Mouse (Mus musculus) midbrain, embryonic 11.5 days (tissue): Measurements from ENCODE around the gene Tmem88. TPM values are rescaled to one million over a fixed set of nuclear protein-coding genes. Genes with fewer than 3 reads are reported as not detected.
A peak's percentile ranks its signal among the peaks of the same experiment; 100 is the strongest.

Experiments
- ATAC-seq: fragments of 200-750 bp; cut with Nextera tagmentation; 2 replicates; pipeline ENCODE4 v1.8.0; 2017; ENCODE audit warnings: moderate TSS enrichment, moderate library complexity; ENCODE audit not compliant: low FRiP score
- DNase-seq: peaks from one replicate; pipeline ENCODE4 v3.0.0; 2015; ENCODE audit warnings: low spot score; ENCODE audit errors: missing footprints
- H3K27ac ChIP-seq: fragments of 300-500 bp; sonication (generic); 2 replicates; pipeline ENCODE4 v1.5.1; 2014; ENCODE audit warnings: low read depth, low read length
- H3K27me3 ChIP-seq: fragments of 300-500 bp; sonication (generic); 2 replicates; pipeline ENCODE4 v1.6.1; 2014; ENCODE audit warnings: mild to moderate bottlenecking, low read length, moderate library complexity, mixed read lengths; ENCODE audit not compliant: control insufficient read depth, insufficient read depth
- H3K36me3 ChIP-seq: fragments of 300-500 bp; sonication (generic); 2 replicates; pipeline ENCODE4 v1.6.1; 2014; ENCODE audit warnings: mild to moderate bottlenecking, low read length, moderate library complexity, mixed read lengths; ENCODE audit not compliant: control insufficient read depth, insufficient read depth
- H3K4me1 ChIP-seq: fragments of 300-500 bp; sonication (generic); 2 replicates; pipeline ENCODE4 v1.6.1; 2014; ENCODE audit warnings: low read length; ENCODE audit not compliant: control insufficient read depth, insufficient read depth
- H3K4me2 ChIP-seq: fragments of 300-500 bp; sonication (generic); 2 replicates; pipeline ENCODE4 v1.6.1; 2014; ENCODE audit warnings: mild to moderate bottlenecking, moderate library complexity
- H3K4me3 ChIP-seq: fragments of 300-500 bp; sonication (generic); 2 replicates; pipeline ENCODE4 v1.5.1; 2014; ENCODE audit warnings: low read depth, low read length
- H3K9ac ChIP-seq: fragments of 300-500 bp; sonication (generic); 2 replicates; pipeline ENCODE4 v1.6.1; 2014; ENCODE audit warnings: low read length
- H3K9me3 ChIP-seq: fragments of 300-500 bp; sonication (generic); 2 replicates; pipeline ENCODE4 v1.6.1; 2016; ENCODE audit warnings: low read length; ENCODE audit not compliant: control insufficient read depth
- WGBS: fragments of 180-500 bp; shearing (Covaris S2); extraction: QIAGEN DNeasy Blood & Tissue Kit; methylation state at CpG from one replicate; pipeline ENCODE4 v1.1.7; 2014; 5-methylcytosine and 5-hydroxymethylcytosine counted together
- polyA plus RNA-seq: library from polyadenylated mRNA; unstranded; fragments of >200 nt; fragmentation: Nextera tagmentation; extraction: Ambion mirVana; gene quantifications from 2 replicates; pipeline ENCODE4 v1.2.1, GENCODE M21; 2014

Tmem88 gene
- polyA plus RNA-seq, 1 experiment from 2014 or later: 13.1 TPM

GRCm38 (mm10) chr11:69364910-69365309, 33.1 kb downstream of the Tmem88 start:
- Histone ChIP-seq H3K27ac (peak overlapping the region; percentile 99; the same call in 1 of the 2 replicates), H3K36me3 (peaks cover 11% of the 10 kb centered on the region), H3K27me3 (no peaks in the 10 kb centered on the region), H3K4me2 (peak overlapping the region; percentile 94), H3K9ac (peak overlapping the region; percentile 50), H3K4me1 (peaks cover 35% of the 10 kb centered on the region), H3K4me3 (no peak overlapping the region), H3K9me3 (no peaks in the 10 kb centered on the region)
- ATAC-seq (no peak), DNase-seq (peak; percentile 90)
- WGBS: 2% methylated on average over 6 of the region's 6 CpGs

GRCm38 (mm10) chr11:69364376-69364775, 33.7 kb downstream of the Tmem88 start:
- Histone ChIP-seq H3K9me3 (no peaks in the 10 kb centered on the region), H3K27ac (no peak overlapping the region), H3K27me3 (no peaks in the 10 kb centered on the region), H3K4me2 (no peak overlapping the region), H3K4me1 (peaks cover 31% of the 10 kb centered on the region), H3K4me3 (no peak overlapping the region), H3K36me3 (peaks cover 13% of the 10 kb centered on the region), H3K9ac (no peak overlapping the region)
- DNase-seq (no peak), ATAC-seq (no peak)
- 53% methylated on average over 8 of the region's 8 CpGs for WGBS

- Histone ChIP-seq H3K36me3 (peaks cover 22% of the 10 kb centered on the region), H3K4me3 (no peak overlapping the region), H3K27me3 (no peaks in the 10 kb centered on the region), H3K9me3 (no peaks in the 10 kb centered on the region), H3K9ac (no peak overlapping the region), H3K27ac (no peak overlapping the region), H3K4me1 (peaks cover 25% of the 10 kb centered on the region), H3K4me2 (no peak overlapping the region)
- ATAC-seq: no peak
- DNase-seq: no peak
- WGBS: 80% methylated on average over 2 of the region's 2 CpGs
Measured at GRCm38 (mm10) chr11:69362479-69362878, 35.6 kb downstream of the Tmem88 start.

- Histone ChIP-seq H3K4me2 (no peak overlapping the region), H3K4me3 (no peak overlapping the region), H3K4me1 (peaks cover 23% of the 10 kb centered on the region), H3K9me3 (no peaks in the 10 kb centered on the region), H3K27ac (no peak overlapping the region), H3K27me3 (no peaks in the 10 kb centered on the region), H3K36me3 (peaks cover 24% of the 10 kb centered on the region), H3K9ac (no peak overlapping the region)
- WGBS: 78% methylated on average over 7 of the region's 7 CpGs
- DNase-seq (no peak), ATAC-seq (no peak)
Measured at GRCm38 (mm10) chr11:69362021-69362420, 36.0 kb downstream of the Tmem88 start.

- no peak for DNase-seq
- WGBS: 95% methylated on average over 12 of the region's 12 CpGs
Measured at GRCm38 (mm10) chr11:69357690-69358089, 40.3 kb downstream of the Tmem88 start.

GRCm38 (mm10) chr11:69356544-69356943, 41.5 kb downstream of the Tmem88 start:
- no peak overlapping the region for H3K9ac ChIP-seq
- ATAC-seq (no peak), DNase-seq (no peak)
- WGBS: 87% methylated on average over 5 of the region's 5 CpGs
- peaks cover 46% of the 10 kb centered on the region for H3K36me3 ChIP-seq
- H3K27me3 ChIP-seq: no peaks in the 10 kb centered on the region
- H3K4me3 ChIP-seq: no peak overlapping the region
- H3K4me2 ChIP-seq: no peak overlapping the region
- no peaks in the 10 kb centered on the region for H3K9me3 ChIP-seq
- no peaks in the 10 kb centered on the region for H3K4me1 ChIP-seq
- H3K27ac ChIP-seq: no peak overlapping the region

More at GRCm38 (mm10) chr11:69357690-69358089, 40.3 kb downstream of the Tmem88 start:
- H3K4me3 ChIP-seq: no peak overlapping the region
- H3K4me2 ChIP-seq: no peak overlapping the region
- no peak overlapping the region for H3K27ac ChIP-seq
- H3K36me3 ChIP-seq: peaks cover 39% of the 10 kb centered on the region
- no peak for ATAC-seq
- H3K9me3 ChIP-seq: no peaks in the 10 kb centered on the region
- H3K27me3 ChIP-seq: no peaks in the 10 kb centered on the region
- no peak overlapping the region for H3K9ac ChIP-seq
- H3K4me1 ChIP-seq: no peaks in the 10 kb centered on the region

Other genes with a start within 250 kb of the Tmem88 start
- gene Alox12b, start 241.2 kb downstream of the Tmem88 start, polyA plus RNA-seq: not detected in 2 replicates
- 0.11 TPM in 1 of 2 replicates, not detected in the other for gene Alox8, start 200.4 kb downstream of the Tmem88 start, polyA plus RNA-seq
- gene Gucy2e, start 161.2 kb downstream of the Tmem88 start, polyA plus RNA-seq: 0.04 TPM in 1 of 2 replicates, not detected in the other
- gene Cntrob, start 74.5 kb downstream of the Tmem88 start, polyA plus RNA-seq: 20.0 and 28.3 TPM in 2 replicates
- 205 and 206 TPM in 2 replicates for gene Trappc1, start 74.3 kb downstream of the Tmem88 start, polyA plus RNA-seq
- 1.8 and 2.9 TPM in 2 replicates for gene Kcnab3, start 72.0 kb downstream of the Tmem88 start, polyA plus RNA-seq
- gene Rnf227, start 57.8 kb downstream of the Tmem88 start, polyA plus RNA-seq: 29.6 and 30.4 TPM in 2 replicates
- gene Chd3, start 28.8 kb downstream of the Tmem88 start, polyA plus RNA-seq: 38.2 and 39.4 TPM in 2 replicates
- 120 and 130 TPM in 2 replicates for gene Naa38, start 2.7 kb downstream of the Tmem88 start, polyA plus RNA-seq
- gene Cyb5d1, start 2.6 kb downstream of the Tmem88 start, polyA plus RNA-seq: 44.6 and 50.5 TPM in 2 replicates
- gene Kdm6b, start 15.4 kb upstream of the Tmem88 start, polyA plus RNA-seq: 30.2 and 31.7 TPM in 2 replicates
- gene Dnah2, start 150.9 kb upstream of the Tmem88 start, polyA plus RNA-seq: 1.00 and 1.9 TPM in 2 replicates
- 11.0 and 12.3 TPM in 2 replicates for gene Efnb3, start 162.0 kb upstream of the Tmem88 start, polyA plus RNA-seq
- 35.1 and 36.4 TPM in 2 replicates for gene Wrap53, start 182.0 kb upstream of the Tmem88 start, polyA plus RNA-seq
- gene Trp53, start 182.1 kb upstream of the Tmem88 start, polyA plus RNA-seq: 144 and 147 TPM in 2 replicates
- 10.4 and 12.2 TPM in 2 replicates for gene Atp1b2, start 207.7 kb upstream of the Tmem88 start, polyA plus RNA-seq
- not detected in 2 replicates for gene Shbg, start 219.7 kb upstream of the Tmem88 start, polyA plus RNA-seq
- gene Sat2, start 223.8 kb upstream of the Tmem88 start, polyA plus RNA-seq: 13.1 and 16.8 TPM in 2 replicates
- gene Fxr2, start 234.8 kb upstream of the Tmem88 start, polyA plus RNA-seq: 25.6 and 29.0 TPM in 2 replicates